Mouse (Mus musculus) erythroblast, embryonic 14.5 days (primary cell): Measurements from ENCODE around the gene Eid2.

Experiments used
- GATA1 ChIP-seq: IDR thresholded peaks from 2 replicates; pipeline ENCODE4 v1.6.1; 2012; ENCODE audit warnings: low read length, inconsistent platforms, mixed read lengths
- TAL1 ChIP-seq: IDR thresholded peaks from 3 replicates; pipeline ENCODE4 v1.6.1; 2012; ENCODE audit warnings: low read length, inconsistent platforms, mixed read lengths

- TF ChIP-seq GATA1 (no peak), TAL1 (no peak)
Measured at GRCm38 (mm10) chr7:28268042-28268531, 406 bp downstream of the Eid2 start.
